In genomic region chr1:193583791-193584190, GRCm38 (mm10) we compare ENCODE assay signal across 21 mouse cellular contexts.
"Had no signal": no experiment of that assay in that cellular context is flagged by ENCODE, and none has a peak within 500 bp of the region (broad histone marks: within the 10 kb centered on the region; RNA-seq: fewer than 3 reads in every experiment).

No protein-coding gene starts in this region.

- ATAC-seq: intestine, postnatal 0 days; liver, embryonic 12.5 days; midbrain, embryonic 13.5 days; midbrain, embryonic 16.5 days had no signal

- DNase-seq: kidney, adult 2 months; kidney, postnatal 36 days; liver; lung, adult 18-20 months; lung, postnatal 10 days; lung, postnatal 36 days; right cerebral cortex, postnatal 4 days; thymus, postnatal 25 days had no signal

- H3K27ac ChIP-seq: kidney, postnatal 0 days; limb, embryonic 10.5 days; limb, embryonic 13.5 days; liver, embryonic 12.5 days; liver, embryonic 15.5 days; lung, embryonic 15.5 days; midbrain, embryonic 10.5 days; midbrain, embryonic 13.5 days; stomach, postnatal 0 days had no signal

- H3K4me3 ChIP-seq: limb, embryonic 10.5 days; limb, embryonic 13.5 days; liver, embryonic 12.5 days; liver, embryonic 15.5 days; lung, embryonic 15.5 days; megakaryocyte, embryonic 14.5 days; midbrain, embryonic 10.5 days; midbrain, embryonic 13.5 days; myocyte had no signal
